10 mouse cellular contexts compared by ENCODE assay signal in the genomic region with DNA sequence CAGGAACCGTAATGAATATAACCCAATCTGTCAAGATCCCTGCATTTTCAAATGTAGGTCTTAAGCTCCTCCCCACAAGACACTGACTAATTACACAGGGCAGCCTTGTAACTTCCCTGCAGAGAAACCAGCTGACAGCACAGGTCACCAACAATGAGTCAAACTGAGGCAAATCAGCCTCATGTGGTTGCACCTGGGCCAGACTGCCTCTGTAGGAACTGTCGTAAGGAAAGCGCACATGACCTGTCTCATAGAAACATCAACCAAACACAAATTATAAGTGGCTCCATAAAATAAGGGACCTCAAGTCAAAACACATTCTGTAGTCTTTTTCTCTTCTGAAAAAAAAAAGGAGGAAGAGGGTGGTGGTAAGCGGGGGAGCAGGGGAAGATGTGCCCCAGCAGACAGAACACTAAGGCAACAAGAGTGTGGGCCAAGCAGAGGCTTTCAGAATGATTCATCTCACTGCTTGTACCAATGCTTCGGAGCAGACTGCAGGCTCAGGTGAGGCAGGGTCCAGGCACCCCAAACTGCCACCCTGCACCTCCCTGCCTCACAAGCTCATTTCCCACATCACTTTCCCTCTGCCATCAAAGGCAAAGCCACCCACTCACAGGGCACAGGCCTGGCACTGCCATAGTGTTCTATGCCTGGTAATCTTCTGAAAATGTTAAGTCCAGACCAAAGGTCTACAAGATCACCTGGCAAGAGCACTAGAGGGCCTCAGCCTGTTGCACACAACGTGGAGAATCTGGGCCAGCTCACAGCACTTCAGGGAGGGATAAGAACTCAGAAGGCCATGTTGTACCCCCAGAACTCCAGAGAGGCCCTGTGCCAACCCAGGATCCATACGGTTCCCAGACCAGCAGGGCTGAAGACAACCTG. TPM values are rescaled to one million over a fixed set of nuclear protein-coding genes. Genes with fewer than 3 reads are reported as not detected.
DNase-seq lines count a peak whose midpoint lies in the region; ATAC-seq and TF ChIP-seq lines count a peak whose summit lies in the region.
"Had no signal": no experiment of that assay in that cellular context is flagged by ENCODE, and none has a peak within 500 bp of the region (broad histone marks: within the 10 kb centered on the region; RNA-seq: fewer than 3 reads in every experiment).

No protein-coding gene starts in this region.

- no peak for TF ChIP-seq CTCF in kidney, adult 2 months (conservative IDR thresholded peaks at IDR 0.05; ENCODE audit: insufficient read depth, insufficient read length, low read depth, low read length)
- no peak for TF ChIP-seq CTCF in G1E (IDR thresholded peaks at IDR 0.05; ENCODE audit: low read depth, low read length)

- H3K27me3 ChIP-seq in kidney, adult 2 months (replicated peaks; ENCODE audit: control insufficient read depth, insufficient read depth, low read length): no peaks in the 10 kb centered on the region
- no peaks in the 10 kb centered on the region for H3K27me3 ChIP-seq in G1E (ENCODE audit: insufficient read depth, low read length)
- H3K27me3 ChIP-seq in limb, embryonic 15.5 days: no peaks in the 10 kb centered on the region

- H3K4me3 ChIP-seq in kidney, adult 2 months (ENCODE audit: insufficient read depth, low read depth, low read length): no peak overlapping the region
- peak overlapping the region; percentile 53; the same call in 1 of the 2 replicates for H3K4me3 ChIP-seq in G1E (ENCODE audit: low read depth, low read length)
- H3K4me3 ChIP-seq in limb, embryonic 15.5 days: no peak overlapping the region

- no peak overlapping the region for H3K4me2 ChIP-seq in limb, embryonic 15.5 days

- H3K27ac ChIP-seq in kidney, adult 2 months (ENCODE audit: insufficient read depth, low read depth, low read length): peak overlapping the region; percentile 49
- peak overlapping the region; percentile 78 for H3K27ac ChIP-seq in limb, embryonic 15.5 days

- TF ChIP-seq POLR2A in kidney, adult 2 months (IDR thresholded peaks at IDR 0.05; ENCODE audit: low read depth, low read length): no peak

- no peak overlapping the region for H3K9ac ChIP-seq in limb, embryonic 15.5 days

- no peak for ATAC-seq in G1E (ENCODE audit: extremely low read depth, insufficient number of reproducible peaks, low FRiP score, poor library complexity, severe bottlenecking)
- no peak for ATAC-seq in limb, embryonic 15.5 days (ENCODE audit: insufficient number of reproducible peaks, low FRiP score, low TSS enrichment, low read depth)

- 62% methylated on average over 7 of the region's 7 CpGs for WGBS in kidney, adult 2 months
- 70% methylated on average over 7 of the region's 7 CpGs for WGBS in limb, embryonic 15.5 days

- no peaks in the 10 kb centered on the region for H3K36me3 ChIP-seq in kidney, adult 2 months (ENCODE audit: control insufficient read depth, insufficient read depth, low read length)
- H3K36me3 ChIP-seq in G1E (replicated peaks): peaks cover 70% of the 10 kb centered on the region
- no peaks in the 10 kb centered on the region for H3K36me3 ChIP-seq in limb, embryonic 15.5 days

- DNase-seq in kidney, adult 2 months: peak; percentile 70
- no peak for DNase-seq in kidney, postnatal 10 days
- DNase-seq in 3134 (ENCODE audit: extremely low read depth, insufficient read length, low spot score) (peak; percentile 39), G1E (ENCODE audit: low spot score) (no peak)
- no peak for DNase-seq in adrenal gland, postnatal 36 days
- DNase-seq in thymus, postnatal 25 days: no peak
- no peak for DNase-seq in left cerebral cortex, adult 9 months (ENCODE audit: low spot score in 2 of 2)
- DNase-seq: lung, postnatal 14 days; right cerebral cortex, postnatal 4 days had no signal

- no peaks in the 10 kb centered on the region for H3K9me3 ChIP-seq in G1E (replicated peaks)
- H3K9me3 ChIP-seq in limb, embryonic 15.5 days: no peaks in the 10 kb centered on the region

- H3K4me1 ChIP-seq in kidney, adult 2 months (ENCODE audit: control insufficient read depth, insufficient read depth, low read length): peaks cover 29% of the 10 kb centered on the region
- peaks cover 89% of the 10 kb centered on the region for H3K4me1 ChIP-seq in G1E (ENCODE audit: insufficient read depth, low read depth, low read length)
- peaks cover 62% of the 10 kb centered on the region for H3K4me1 ChIP-seq in limb, embryonic 15.5 days

RNA-seq across cellular contexts. Expression of gene Tspan14, which starts 16.6 kb away (rescaled TPM):
- 119 and 121 TPM in 2 replicates for polyA plus RNA-seq in kidney, adult 2 months (2012; rRNA removed)
- 32.3 and 36.3 TPM in 2 replicates for total RNA-seq in G1E (2014; fragmentation: Nextera tagmentation)
- 23.4 and 27.2 TPM in 2 replicates for total RNA-seq in G1E (2017)
- polyA plus RNA-seq in G1E (2012): 7.5 and 10.3 TPM in 2 replicates
- polyA plus RNA-seq in limb, embryonic 15.5 days (2015; fragmentation: Nextera tagmentation; extraction: Ambion mirVana): 70.3 and 76.9 TPM in 2 replicates
- 10 to 100 TPM; 31.5 to 37.3 TPM for total RNA-seq in adrenal gland, postnatal 36 days (2021)

RNA-seq across cellular contexts. Expression of gene Sh2d4b, which starts 56.9 kb away (rescaled TPM):
- polyA plus RNA-seq in kidney, adult 2 months (2012; rRNA removed): 0.83 and 0.94 TPM in 2 replicates
- not detected in 2 replicates for total RNA-seq in G1E (2014; fragmentation: Nextera tagmentation)
- 0.12 and 0.27 TPM in 2 replicates for total RNA-seq in G1E (2017)
- 0.06 and 0.07 TPM in 2 replicates for polyA plus RNA-seq in G1E (2012)
- 0.58 and 0.79 TPM in 2 replicates for polyA plus RNA-seq in limb, embryonic 15.5 days (2015; fragmentation: Nextera tagmentation; extraction: Ambion mirVana)
- total RNA-seq in adrenal gland, postnatal 36 days (2021): 1 to 10 TPM; 1.2 to 2.6 TPM

Comparison
In these comparisons a context has a peak if more than half of its experiments do, and no peak if none do; other contexts are left out.
1. DNase-seq: peak in kidney, adult 2 months (single experiment) and 3134 (single experiment); none in kidney, postnatal 10 days (single experiment), G1E (single experiment), adrenal gland, postnatal 36 days (0 of 2), thymus, postnatal 25 days (single experiment) and left cerebral cortex, adult 9 months (0 of 2).